Mouse (Mus musculus) heart, embryonic 13.5 days (tissue): Measurements from ENCODE around the gene Kpna1. TPM values are rescaled to one million over a fixed set of nuclear protein-coding genes. Genes with fewer than 3 reads are reported as not detected.
"Not testable (repeated sequence)": the region's sequence is repeated elsewhere in the genome, so short reads cannot be mapped to it uniquely, and the experiment has no call there.

Experiments
- ATAC-seq: fragments of 200-750 bp; cut with Nextera tagmentation; 2 replicates; pipeline ENCODE4 v1.8.0; 2017; ENCODE audit warnings: moderate TSS enrichment; ENCODE audit not compliant: insufficient number of reproducible peaks, low FRiP score, low TSS enrichment; ENCODE audit errors: extremely low read depth
- H3K27ac ChIP-seq: fragments of 300-500 bp; sonication (generic); replicated peaks from 2 replicates; pipeline ENCODE4 v1.5.1; 2015; ENCODE audit warnings: moderate library complexity, mild to moderate bottlenecking, inconsistent platforms
- H3K27me3 ChIP-seq: fragments of 300-500 bp; sonication (generic); replicated peaks from 2 replicates; pipeline ENCODE4 v1.6.1; 2015; ENCODE audit warnings: mild to moderate bottlenecking, inconsistent platforms
- H3K36me3 ChIP-seq: fragments of 300-500 bp; sonication (generic); 2 replicates; pipeline ENCODE4 v1.6.1; 2015; ENCODE audit warnings: mild to moderate bottlenecking, inconsistent platforms
- H3K4me1 ChIP-seq: fragments of 300-500 bp; sonication (generic); 2 replicates; pipeline ENCODE4 v1.6.1; 2015; ENCODE audit warnings: inconsistent platforms
- H3K4me2 ChIP-seq: fragments of 300-500 bp; sonication (generic); 2 replicates; pipeline ENCODE4 v1.6.1; 2015; ENCODE audit warnings: inconsistent platforms, mild to moderate bottlenecking, moderate library complexity
- H3K4me3 ChIP-seq: fragments of 300-500 bp; sonication (generic); 2 replicates; pipeline ENCODE4 v1.5.1; 2015; ENCODE audit warnings: moderate library complexity, mild to moderate bottlenecking, inconsistent platforms
- H3K9ac ChIP-seq: fragments of 300-500 bp; sonication (generic); 2 replicates; pipeline ENCODE4 v1.6.1; 2015; ENCODE audit warnings: inconsistent platforms, mild to moderate bottlenecking, moderate library complexity
- H3K9me3 ChIP-seq: fragments of 300-500 bp; sonication (generic); 2 replicates; pipeline ENCODE4 v1.6.1; 2016; ENCODE audit warnings: inconsistent platforms
- WGBS: fragments of 180-500 bp; shearing (Covaris S2); methylation state at CpG from one replicate; pipeline ENCODE4 v1.1.7; 2015; ENCODE audit warnings: mixed read lengths; 5-methylcytosine and 5-hydroxymethylcytosine counted together
- polyA plus RNA-seq: library from polyadenylated mRNA; unstranded; fragments of >200 nt; fragmentation: Nextera tagmentation; extraction: Ambion mirVana; gene quantifications from 2 replicates; pipeline ENCODE4 v1.2.1, GENCODE M21; 2015

Gene Kpna1
- 39.8 and 41.4 TPM in 2 replicates for polyA plus RNA-seq

- not testable (repeated sequence) for H3K4me1 ChIP-seq, H3K9ac ChIP-seq, H3K36me3 ChIP-seq, H3K27me3 ChIP-seq, ATAC-seq, H3K4me2 ChIP-seq, H3K27ac ChIP-seq, H3K4me3 ChIP-seq, H3K9me3 ChIP-seq
- WGBS, result 75% methylated on average over 1 of the region's 1 CpGs
Observed at GRCm38 (mm10) chr16:35978450-35978849, at the start of gene Kpna1. Gene Kpna1 (plus strand): TSS chr16:35978750.

GRCm38 (mm10) chr16:35932179-35933055 lies 46.1 kb upstream of the Kpna1 start:
- H3K9me3 ChIP-seq, result no peaks in the 10 kb centered on the region
- WGBS, result 72% methylated on average over 19 of the region's 19 CpGs
- H3K36me3 ChIP-seq, result peaks cover 6% of the 10 kb centered on the region
- H3K4me3 ChIP-seq, result no peak overlapping the region
- H3K4me1 ChIP-seq, result peaks cover 4% of the 10 kb centered on the region
- H3K27ac ChIP-seq, result no peak overlapping the region
- no peak overlapping the region for H3K9ac ChIP-seq
- ATAC-seq, result no peak
- no peaks in the 10 kb centered on the region; the same call in 1 of the 2 replicates for H3K27me3 ChIP-seq
- H3K4me2 ChIP-seq, result no peak overlapping the region

GRCm38 (mm10) chr16:35933181-35933580 lies 45.4 kb upstream of the Kpna1 start:
- no peak overlapping the region for H3K4me3 ChIP-seq
- H3K27ac ChIP-seq, result no peak overlapping the region
- H3K4me1 ChIP-seq, result peaks cover 7% of the 10 kb centered on the region
- ATAC-seq, result no peak
- H3K9ac ChIP-seq, result no peak overlapping the region
- peaks cover 6% of the 10 kb centered on the region for H3K36me3 ChIP-seq
- no peak overlapping the region for H3K4me2 ChIP-seq
- 60% methylated on average over 10 of the region's 10 CpGs for WGBS
- no peaks in the 10 kb centered on the region; the same call in 1 of the 2 replicates for H3K27me3 ChIP-seq
- H3K9me3 ChIP-seq, result no peaks in the 10 kb centered on the region

- no peaks in the 10 kb centered on the region for H3K9me3 ChIP-seq
- H3K4me3 ChIP-seq, result peak within 1 kb of the TSS; percentile 79
- peak within 1 kb of the TSS; percentile 87 for H3K9ac ChIP-seq
- peaks cover 23% of the 10 kb centered on the region for H3K36me3 ChIP-seq
- peaks cover 16% of the 10 kb centered on the region for H3K4me1 ChIP-seq
- 1% methylated on average over 52 of the region's 52 CpGs for WGBS
- peak within 1 kb of the TSS; percentile 63 for H3K27ac ChIP-seq
- ATAC-seq, result no peak
- no peaks in the 10 kb centered on the region; the same call in 1 of the 2 replicates for H3K27me3 ChIP-seq
- H3K4me2 ChIP-seq, result peak within 1 kb of the TSS; percentile 89
Observed at GRCm38 (mm10) chr16:35938211-35939151, 40.1 kb upstream of the Kpna1 start, which contains the start of the genes Parp9 and Dtx3l. Gene Parp9 (plus strand): TSS chr16:35938470. Gene Dtx3l (minus strand): TSS chr16:35939151.

- Histone ChIP-seq H3K27me3 (no peaks in the 10 kb centered on the region), H3K9ac (peak overlapping the region; percentile 87), H3K27ac (no peak overlapping the region), H3K4me3 (peak overlapping the region; percentile 79), H3K4me1 (peaks cover 16% of the 10 kb centered on the region), H3K9me3 (no peaks in the 10 kb centered on the region), H3K4me2 (peak overlapping the region; percentile 89), H3K36me3 (peaks cover 27% of the 10 kb centered on the region)
- ATAC-seq, result no peak
- 3% methylated on average over 6 of the region's 6 CpGs for WGBS
Observed at GRCm38 (mm10) chr16:35939261-35939660, 39.3 kb upstream of the Kpna1 start.

GRCm38 (mm10) chr16:35939690-35940089 lies 38.9 kb upstream of the Kpna1 start:
- 10% methylated on average over 9 of the region's 9 CpGs for WGBS
- peak overlapping the region; percentile 87; the same call in 1 of the 2 replicates for H3K9ac ChIP-seq
- peak overlapping the region; percentile 79 for H3K4me3 ChIP-seq
- no peaks in the 10 kb centered on the region for H3K27me3 ChIP-seq
- no peaks in the 10 kb centered on the region for H3K9me3 ChIP-seq
- H3K4me1 ChIP-seq, result peaks cover 16% of the 10 kb centered on the region
- peak; percentile 54; the same call in 1 of the 2 replicates for ATAC-seq
- H3K36me3 ChIP-seq, result peaks cover 27% of the 10 kb centered on the region
- peak overlapping the region; percentile 89 for H3K4me2 ChIP-seq
- no peak overlapping the region for H3K27ac ChIP-seq

- H3K27me3 ChIP-seq, result no peaks in the 10 kb centered on the region
- ATAC-seq, result no peak
- no peak overlapping the region for H3K4me2 ChIP-seq
- peaks cover 31% of the 10 kb centered on the region for H3K36me3 ChIP-seq
- 75% methylated on average over 7 of the region's 7 CpGs for WGBS
- H3K9ac ChIP-seq, result no peak overlapping the region
- H3K4me1 ChIP-seq, result peaks cover 16% of the 10 kb centered on the region
- H3K9me3 ChIP-seq, result no peaks in the 10 kb centered on the region
- H3K4me3 ChIP-seq, result no peak overlapping the region
- H3K27ac ChIP-seq, result no peak overlapping the region
Observed at GRCm38 (mm10) chr16:35941382-35941781, 37.2 kb upstream of the Kpna1 start.

GRCm38 (mm10) chr16:35949264-35949663 lies 29.3 kb upstream of the Kpna1 start:
- Histone ChIP-seq H3K4me3 (no peak overlapping the region), H3K4me1 (peaks cover 12% of the 10 kb centered on the region), H3K36me3 (peaks cover 37% of the 10 kb centered on the region), H3K9me3 (0 out of 2 replicates have a peak, but pooled peaks cover 4% of the 10 kb centered on the region), H3K27ac (peak overlapping the region; percentile 75), H3K9ac (peak overlapping the region; percentile 15; the same call in 1 of the 2 replicates), H3K27me3 (no peaks in the 10 kb centered on the region), H3K4me2 (peak overlapping the region; percentile 21)
- 29% methylated on average over 5 of the region's 5 CpGs for WGBS
- peak; percentile 61; the same call in 1 of the 2 replicates for ATAC-seq

GRCm38 (mm10) chr16:35951216-35951615 lies 27.3 kb upstream of the Kpna1 start:
- Histone ChIP-seq H3K27me3 (no peaks in the 10 kb centered on the region), H3K27ac (no peak overlapping the region), H3K4me1 (peaks cover 12% of the 10 kb centered on the region), H3K4me3 (no peak overlapping the region), H3K36me3 (peaks cover 39% of the 10 kb centered on the region), H3K9ac (no peak overlapping the region), H3K9me3 (0 out of 2 replicates have a peak, but pooled peaks cover 4% of the 10 kb centered on the region), H3K4me2 (no peak overlapping the region)
- WGBS, result 89% methylated on average over 3 of the region's 3 CpGs
- no peak for ATAC-seq

- 0 out of 2 replicates have a peak, but pooled peaks cover 4% of the 10 kb centered on the region for H3K9me3 ChIP-seq
- H3K4me3 ChIP-seq, result no peak overlapping the region
- peaks cover 37% of the 10 kb centered on the region for H3K36me3 ChIP-seq
- H3K4me1 ChIP-seq, result peaks cover 12% of the 10 kb centered on the region
- H3K4me2 ChIP-seq, result no peak overlapping the region
- ATAC-seq, result no peak
- no peak overlapping the region for H3K9ac ChIP-seq
- 87% methylated on average over 5 of the region's 5 CpGs for WGBS
- no peaks in the 10 kb centered on the region for H3K27me3 ChIP-seq
- H3K27ac ChIP-seq, result no peak overlapping the region
Observed at GRCm38 (mm10) chr16:35952628-35953130, 25.9 kb upstream of the Kpna1 start.
